In genomic region chr1:24374902-24375301, GRCm38 (mm10) we compare ENCODE assay signal across 9 mouse cellular contexts.
A peak's percentile ranks its signal among the peaks of the same experiment; 100 is the strongest.
DNase-seq lines count a peak whose midpoint lies in the region; ATAC-seq and TF ChIP-seq lines count a peak whose summit lies in the region.
"Had no signal": no experiment of that assay in that cellular context is flagged by ENCODE, and none has a peak within 500 bp of the region (broad histone marks: within the 10 kb centered on the region; RNA-seq: fewer than 3 reads in every experiment).

No protein-coding gene starts in this region.

- no peaks in the 10 kb centered on the region for H3K27me3 ChIP-seq in liver, postnatal 0 days (ENCODE audit: insufficient read depth, low read length)
- H3K27me3 ChIP-seq in liver, embryonic 11.5 days (replicated peaks; ENCODE audit: control insufficient read depth, insufficient read depth, low read length), result no peaks in the 10 kb centered on the region

- ATAC-seq in liver, postnatal 0 days, result no peak
- ATAC-seq in liver, embryonic 11.5 days (replicated peaks; ENCODE audit: low FRiP score), result no peak

- H3K36me3 ChIP-seq in liver, postnatal 0 days (replicated peaks; ENCODE audit: insufficient read depth, low read length), result no peaks in the 10 kb centered on the region
- H3K36me3 ChIP-seq in liver, embryonic 11.5 days (ENCODE audit: control insufficient read depth, insufficient read depth, low read length), result no peaks in the 10 kb centered on the region
- H3K36me3 ChIP-seq: limb, embryonic 13.5 days had no signal

- no peak for TF ChIP-seq POLR2A in embryonic fibroblast, embryonic 13.5 days (IDR thresholded peaks at IDR 0.05; ENCODE audit: low read depth, low read length)

- H3K4me1 ChIP-seq in liver, postnatal 0 days (ENCODE audit: insufficient read depth), result no peaks in the 10 kb centered on the region
- no peaks in the 10 kb centered on the region for H3K4me1 ChIP-seq in liver, embryonic 11.5 days (replicated peaks; ENCODE audit: control insufficient read depth, insufficient read depth, low read length)
- H3K4me1 ChIP-seq in embryonic fibroblast, embryonic 13.5 days (ENCODE audit: control insufficient read depth, insufficient read depth, low read length), result no peaks in the 10 kb centered on the region
- H3K4me1 ChIP-seq: limb, embryonic 13.5 days had no signal

- 23% methylated on average over 2 of the region's 2 CpGs for WGBS in liver, postnatal 0 days (ENCODE audit: insufficient replicate concordance)
- WGBS in liver, embryonic 11.5 days, result 30% methylated on average over 2 of the region's 2 CpGs

- DNase-seq in adrenal gland, adult 2 months, result peak; percentile 8
- DNase-seq in adrenal gland, adult 8-10 months, result no peak
- DNase-seq in liver, postnatal 0 days, result no peak
- no peak for DNase-seq in liver, embryonic 11.5 days (ENCODE audit: low spot score)
- peak; percentile 7 for DNase-seq in lung, postnatal 14 days
- DNase-seq in ovary, postnatal 10 days (ENCODE audit: low spot score), result no peak
- DNase-seq in left cerebral cortex, postnatal 10 days (ENCODE audit: extremely low spot score in 1 of 2, low spot score in 2 of 2), result no peak

- H3K9me3 ChIP-seq in liver, postnatal 0 days (ENCODE audit: low read length), result no peaks in the 10 kb centered on the region
- H3K9me3 ChIP-seq in liver, embryonic 11.5 days (ENCODE audit: control insufficient read depth, low read length), result no peaks in the 10 kb centered on the region
- H3K9me3 ChIP-seq: limb, embryonic 13.5 days had no signal

- no peak for TF ChIP-seq EP300 in liver, postnatal 0 days (IDR thresholded peaks at IDR 0.05; ENCODE audit: low read depth)

- intact Hi-C loops in left cerebral cortex, postnatal 10 days (cut with DNase I), result loop anchor here (10.0 kb wide), 1 partner anchor 260 kb away; no protein-coding TSS in a partner anchor

- TF ChIP-seq CTCF in liver, postnatal 0 days (IDR thresholded peaks at IDR 0.05; ENCODE audit: low read depth), result peak; percentile 40
- peak; percentile 28; the same call in 1 of the 2 replicates for TF ChIP-seq CTCF in embryonic fibroblast, embryonic 13.5 days (IDR thresholded peaks at IDR 0.05; ENCODE audit: borderline replicate concordance, insufficient read depth, low read length)

- no peak overlapping the region for H3K4me2 ChIP-seq in liver, postnatal 0 days (ENCODE audit: low read depth, low read length)
- H3K4me2 ChIP-seq in liver, embryonic 11.5 days, result no peak overlapping the region
- H3K4me2 ChIP-seq: limb, embryonic 13.5 days had no signal

- H3K27ac ChIP-seq in liver, postnatal 0 days (ENCODE audit: low read depth), result no peak overlapping the region
- no peak overlapping the region for H3K27ac ChIP-seq in liver, embryonic 11.5 days (ENCODE audit: low read depth, low read length)
- H3K27ac ChIP-seq in embryonic fibroblast, embryonic 13.5 days (ENCODE audit: insufficient read depth, low read length), result no peak overlapping the region
- H3K27ac ChIP-seq: limb, embryonic 13.5 days had no signal

- H3K4me3 ChIP-seq in liver, postnatal 0 days (ENCODE audit: low read depth, low read length), result no peak overlapping the region
- H3K4me3 ChIP-seq in liver, embryonic 11.5 days (ENCODE audit: low read depth, low read length), result no peak overlapping the region
- no peak overlapping the region for H3K4me3 ChIP-seq in embryonic fibroblast, embryonic 13.5 days (ENCODE audit: insufficient read depth, low read length)
- H3K4me3 ChIP-seq: limb, embryonic 13.5 days had no signal

- no peak overlapping the region for H3K9ac ChIP-seq in liver, postnatal 0 days (replicated peaks)
- no peak overlapping the region for H3K9ac ChIP-seq in liver, embryonic 11.5 days (ENCODE audit: low read depth, low read length)
- H3K9ac ChIP-seq: limb, embryonic 13.5 days had no signal

Comparison
In these comparisons a context has a peak if more than half of its experiments do, and no peak if none do; other contexts are left out.
1. DNase-seq: peak in adrenal gland, adult 2 months (single experiment) and lung, postnatal 14 days (single experiment); none in adrenal gland, adult 8-10 months (single experiment), liver, postnatal 0 days (single experiment), liver, embryonic 11.5 days (single experiment), ovary, postnatal 10 days (single experiment) and left cerebral cortex, postnatal 10 days (0 of 2).